Mouse (Mus musculus): ENCODE data around the gene Ntmt1. TPM values are rescaled to one million over a fixed set of nuclear protein-coding genes. Genes with fewer than 3 reads are reported as not detected.
A peak's percentile ranks its signal among the peaks of the same experiment; 100 is the strongest.

Ntmt1 gene
- polyA plus RNA-seq, 1 experiment from 2014 or later: 131 TPM

- peaks cover 61% of the 10 kb centered on the region for H3K4me1 ChIP-seq
- H3K9me3 ChIP-seq: no peaks in the 10 kb centered on the region
- H3K27me3 ChIP-seq (ENCODE audit: poor library complexity, severe bottlenecking): no peaks in the 10 kb centered on the region
- H3K36me3 ChIP-seq (replicated peaks): no peaks in the 10 kb centered on the region
- no peak for DNase-seq (ENCODE audit: extremely low spot score, low spot score)
- 62% methylated on average over 10 of the region's 10 CpGs for WGBS
- H3K27ac ChIP-seq: peak within 1 kb of the TSS; percentile 84
- no peak within 1 kb of the TSS for H3K4me3 ChIP-seq
These were observed 26.9 kb downstream of the Ntmt1 start, which contains the start of gene Prrx2 for GRCm38 (mm10) chr2:30834373-30835022. Prrx2 (plus strand) TSS chr2:30834972.

- H3K9me3 ChIP-seq: no peaks in the 10 kb centered on the region
- H3K4me1 ChIP-seq: peaks cover 49% of the 10 kb centered on the region
- H3K27ac ChIP-seq: peak overlapping the region; percentile 84
- H3K36me3 ChIP-seq (replicated peaks): no peaks in the 10 kb centered on the region
- WGBS: 7% methylated on average over 21 of the region's 21 CpGs
- H3K4me3 ChIP-seq: peak overlapping the region; percentile 30
- H3K27me3 ChIP-seq (ENCODE audit: poor library complexity, severe bottlenecking): no peaks in the 10 kb centered on the region
- peak; percentile 53 for DNase-seq (ENCODE audit: extremely low spot score, low spot score)
These were observed 28.8 kb downstream of the Ntmt1 start for GRCm38 (mm10) chr2:30836238-30836990.

- no peak for DNase-seq (ENCODE audit: extremely low spot score, low spot score)
- Histone ChIP-seq H3K36me3 (replicated peaks) (no peaks in the 10 kb centered on the region), H3K4me3 (no peak overlapping the region), H3K9me3 (no peaks in the 10 kb centered on the region), H3K27ac (0 out of 2 replicates have a peak overlapping the region, but pooled peaks have one; percentile 30), H3K4me1 (peaks cover 30% of the 10 kb centered on the region), H3K27me3 (ENCODE audit: poor library complexity, severe bottlenecking) (peaks cover 50% of the 10 kb centered on the region)
- WGBS: 63% methylated on average over 10 of the region's 10 CpGs
These were observed 35.0 kb downstream of the Ntmt1 start for GRCm38 (mm10) chr2:30842615-30843014.

- under 1% methylated on average over 80 of the region's 80 CpGs for WGBS
- Histone ChIP-seq H3K27ac (peak overlapping the region; percentile 87), H3K4me1 (peaks cover 43% of the 10 kb centered on the region)
These were observed 37.8 kb downstream of the Ntmt1 start for GRCm38 (mm10) chr2:30845152-30846070.

GRCm38 (mm10) chr2:30846236-30846635 lies 38.6 kb downstream of the Ntmt1 start:
- Histone ChIP-seq H3K27me3 (ENCODE audit: poor library complexity, severe bottlenecking) (peaks cover 50% of the 10 kb centered on the region), H3K27ac (peak overlapping the region; percentile 87; the same call in 1 of the 2 replicates), H3K4me3 (peak overlapping the region; percentile 83), H3K36me3 (replicated peaks) (no peaks in the 10 kb centered on the region), H3K4me1 (peaks cover 51% of the 10 kb centered on the region), H3K9me3 (no peaks in the 10 kb centered on the region)
- 73% methylated on average over 8 of the region's 8 CpGs for WGBS
- no peak for DNase-seq (ENCODE audit: extremely low spot score, low spot score)

More at GRCm38 (mm10) chr2:30845152-30846070, 37.8 kb downstream of the Ntmt1 start:
- Histone ChIP-seq H3K9me3 (no peaks in the 10 kb centered on the region), H3K4me3 (peak overlapping the region; percentile 83), H3K36me3 (replicated peaks) (no peaks in the 10 kb centered on the region), H3K27me3 (ENCODE audit: poor library complexity, severe bottlenecking) (peaks cover 50% of the 10 kb centered on the region)
- DNase-seq (ENCODE audit: extremely low spot score, low spot score): no peak

- H3K4me3 ChIP-seq: peak overlapping the region; percentile 83
- peak overlapping the region; percentile 25; the same call in 1 of the 2 replicates for H3K27ac ChIP-seq
- 50% methylated on average over 6 of the region's 6 CpGs for WGBS
- peaks cover 56% of the 10 kb centered on the region for H3K4me1 ChIP-seq
- H3K27me3 ChIP-seq (ENCODE audit: poor library complexity, severe bottlenecking): peaks cover 50% of the 10 kb centered on the region
- no peak for DNase-seq (ENCODE audit: extremely low spot score, low spot score)
- no peaks in the 10 kb centered on the region for H3K36me3 ChIP-seq (replicated peaks)
- H3K9me3 ChIP-seq: no peaks in the 10 kb centered on the region
These were observed 39.1 kb downstream of the Ntmt1 start for GRCm38 (mm10) chr2:30846723-30847122.

- Histone ChIP-seq H3K4me1 (peaks cover 71% of the 10 kb centered on the region), H3K9me3 (no peaks in the 10 kb centered on the region)
These were observed 40.6 kb downstream of the Ntmt1 start for GRCm38 (mm10) chr2:30848184-30848583.

GRCm38 (mm10) chr2:30850581-30850980 lies 43.0 kb downstream of the Ntmt1 start:
- Histone ChIP-seq H3K27ac (no peak overlapping the region), H3K36me3 (replicated peaks) (no peaks in the 10 kb centered on the region), H3K4me3 (no peak overlapping the region), H3K9me3 (no peaks in the 10 kb centered on the region), H3K27me3 (ENCODE audit: poor library complexity, severe bottlenecking) (peaks cover 17% of the 10 kb centered on the region), H3K4me1 (peaks cover 79% of the 10 kb centered on the region)
- no peak for DNase-seq (ENCODE audit: extremely low spot score, low spot score)
- WGBS: 67% methylated on average over 6 of the region's 6 CpGs

More at GRCm38 (mm10) chr2:30848184-30848583, 40.6 kb downstream of the Ntmt1 start:
- no peak for DNase-seq (ENCODE audit: extremely low spot score, low spot score)
- Histone ChIP-seq H3K27ac (no peak overlapping the region), H3K36me3 (replicated peaks) (no peaks in the 10 kb centered on the region), H3K27me3 (ENCODE audit: poor library complexity, severe bottlenecking) (peaks cover 38% of the 10 kb centered on the region), H3K4me3 (no peak overlapping the region)
- 65% methylated on average over 8 of the region's 8 CpGs for WGBS

- WGBS: 45% methylated on average over 20 of the region's 20 CpGs
- Histone ChIP-seq H3K27me3 (ENCODE audit: poor library complexity, severe bottlenecking) (no peaks in the 10 kb centered on the region), H3K27ac (peak overlapping the region; percentile 78), H3K36me3 (replicated peaks) (no peaks in the 10 kb centered on the region), H3K4me3 (no peak overlapping the region), H3K9me3 (no peaks in the 10 kb centered on the region), H3K4me1 (peaks cover 69% of the 10 kb centered on the region)
- no peak for DNase-seq (ENCODE audit: extremely low spot score, low spot score)
These were observed 45.2 kb downstream of the Ntmt1 start for GRCm38 (mm10) chr2:30852771-30853313.

GRCm38 (mm10) chr2:30857076-30857475 lies 49.5 kb downstream of the Ntmt1 start:
- WGBS: 76% methylated on average over 6 of the region's 6 CpGs
- H3K4me1 ChIP-seq: peaks cover 70% of the 10 kb centered on the region

GRCm38 (mm10) chr2:30859782-30860181 lies 52.2 kb downstream of the Ntmt1 start:
- Histone ChIP-seq H3K4me3 (no peak overlapping the region), H3K9me3 (no peaks in the 10 kb centered on the region), H3K27ac (no peak overlapping the region), H3K27me3 (ENCODE audit: poor library complexity, severe bottlenecking) (peaks cover 16% of the 10 kb centered on the region), H3K36me3 (replicated peaks) (no peaks in the 10 kb centered on the region), H3K4me1 (peaks cover 63% of the 10 kb centered on the region)
- DNase-seq (ENCODE audit: extremely low spot score, low spot score): no peak
- 85% methylated on average over 5 of the region's 5 CpGs for WGBS

More at GRCm38 (mm10) chr2:30857076-30857475, 49.5 kb downstream of the Ntmt1 start:
- Histone ChIP-seq H3K4me3 (no peak overlapping the region), H3K27me3 (ENCODE audit: poor library complexity, severe bottlenecking) (no peaks in the 10 kb centered on the region), H3K9me3 (no peaks in the 10 kb centered on the region), H3K36me3 (replicated peaks) (no peaks in the 10 kb centered on the region), H3K27ac (no peak overlapping the region)
- no peak for DNase-seq (ENCODE audit: extremely low spot score, low spot score)

GRCm38 (mm10) chr2:30862081-30862480 lies 54.5 kb downstream of the Ntmt1 start:
- no peak for DNase-seq (ENCODE audit: extremely low spot score, low spot score)
- Histone ChIP-seq H3K36me3 (replicated peaks) (no peaks in the 10 kb centered on the region), H3K9me3 (no peaks in the 10 kb centered on the region), H3K27ac (no peak overlapping the region), H3K27me3 (ENCODE audit: poor library complexity, severe bottlenecking) (peaks cover 31% of the 10 kb centered on the region), H3K4me1 (peaks cover 63% of the 10 kb centered on the region), H3K4me3 (no peak overlapping the region)
- whole genome bisulfite sequencing: 66% methylated on average over 4 of the region's 4 CpGs
